Mouse (Mus musculus) heart, adult 2 months (tissue): ENCODE results near the gene Rps9.

ENCODE experiments used
- CTCF ChIP-seq: fragments of 200-600 bp; IDR thresholded peaks from 2 replicates; pipeline ENCODE4 v1.8.1; 2022; ENCODE audit warnings: antibody characterized with exemption, mild to moderate bottlenecking, moderate library complexity
- EP300 ChIP-seq: fragments of 200-500 bp; IDR thresholded peaks from 2 replicates; pipeline ENCODE4 v1.6.1; 2011; ENCODE audit warnings: low read depth, low read length, control low read depth; ENCODE audit not compliant: insufficient read depth
- POLR2A ChIP-seq: fragments of 200-500 bp; IDR thresholded peaks from 2 replicates; pipeline ENCODE4 v1.6.1; 2011; ENCODE audit warnings: mild to moderate bottlenecking, low read depth, low read length, control low read depth; ENCODE audit not compliant: insufficient read depth

DNA sequence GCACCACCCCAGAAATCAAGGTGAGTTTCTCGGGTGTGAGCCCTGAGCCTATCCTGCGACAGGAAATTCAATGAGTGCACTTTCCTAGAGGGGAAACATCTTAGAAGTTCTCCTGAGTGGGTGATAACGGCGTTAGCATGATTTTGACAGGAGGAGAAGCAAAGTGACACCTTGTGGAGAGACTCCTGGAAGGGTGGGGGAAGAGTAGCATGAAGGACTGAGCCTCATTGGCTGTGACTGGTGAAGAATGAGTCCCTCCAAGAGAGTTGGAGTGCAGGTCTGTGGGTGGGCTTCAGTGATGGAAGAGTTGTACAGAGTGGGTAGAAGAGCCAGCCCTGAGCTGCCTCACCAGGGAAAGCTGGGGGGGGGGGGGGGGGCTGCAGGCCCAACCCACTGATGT is 46.8 kb upstream of the Rps9 start:
- no peak for TF ChIP-seq EP300
- TF ChIP-seq POLR2A: no peak
- no peak for TF ChIP-seq CTCF
